Mouse (Mus musculus) left cerebral cortex, postnatal 4 days (tissue): ENCODE results near the gene Flt4. TPM values are rescaled to one million over a fixed set of nuclear protein-coding genes. Genes with fewer than 3 reads are reported as not detected.
"Not testable (repeated sequence)": the region's sequence is repeated elsewhere in the genome, so short reads cannot be mapped to it uniquely, and the experiment has no call there.

ENCODE experiments used
- DNase-seq: peaks from one replicate; pipeline ENCODE4 v3.0.0-alpha.2; 2022
- intact Hi-C: fragments of 180-260 bp; cut with DNase I; formaldehyde crosslinking; loops from one replicate; pipeline ENCODE4 v1.15.1; 2025
- total RNA-seq, 2 experiments: library from RNA; stranded (reverse); gene quantifications; 2 replicates each; pipeline ENCODE4 v1.2.3; 2021

Gene Flt4
- total RNA-seq, result 1 to 10 TPM; 3.8 to 4.2 TPM

GRCm38 (mm10) chr11:49608938-49609867 lies at the start of gene Flt4:
TSS of gene Flt4 (plus strand) at chr11:49609263.
- DNase-seq, intact Hi-C loops: not testable (repeated sequence)

- intact Hi-C loops, result not testable (repeated sequence)
These were observed 34.0 kb upstream of the Flt4 start for GRCm38 (mm10) chr11:49575054-49575453.

GRCm38 (mm10) chr11:49580452-49580851 lies 28.6 kb upstream of the Flt4 start:
- DNase-seq, intact Hi-C loops: not testable (repeated sequence)

More at GRCm38 (mm10) chr11:49575054-49575453, 34.0 kb upstream of the Flt4 start:
- not testable (repeated sequence) for DNase-seq

GRCm38 (mm10) chr11:49590213-49590612 lies 18.9 kb upstream of the Flt4 start:
- intact Hi-C loops, result no loop called here
- no peak for DNase-seq

- intact Hi-C loops, DNase-seq: not testable (repeated sequence)
These were observed 11.9 kb upstream of the Flt4 start for GRCm38 (mm10) chr11:49597149-49597548.

GRCm38 (mm10) chr11:49608306-49608705 lies 757 bp upstream of the Flt4 start:
- DNase-seq, intact Hi-C loops: not testable (repeated sequence)

- DNase-seq, intact Hi-C loops: not testable (repeated sequence)
These were observed 1.1 kb downstream of the Flt4 start for GRCm38 (mm10) chr11:49609868-49610824.

- intact Hi-C loops, DNase-seq: not testable (repeated sequence)
These were observed 2.3 kb downstream of the Flt4 start for GRCm38 (mm10) chr11:49611349-49611748.

GRCm38 (mm10) chr11:49612154-49612553 lies 3.1 kb downstream of the Flt4 start:
- DNase-seq, result no peak
- intact Hi-C loops, result no loop called here

- no peak for DNase-seq
- intact Hi-C loops, result no loop called here
These were observed 4.3 kb downstream of the Flt4 start for GRCm38 (mm10) chr11:49613349-49613748.

GRCm38 (mm10) chr11:49615856-49616725 lies 7.0 kb downstream of the Flt4 start:
- intact Hi-C loops, result no loop called here
- no peak for DNase-seq

- intact Hi-C loops, result no loop called here
- DNase-seq, result no peak
These were observed 9.4 kb downstream of the Flt4 start for GRCm38 (mm10) chr11:49618476-49618875.

GRCm38 (mm10) chr11:49621953-49622352 lies 12.9 kb downstream of the Flt4 start:
- DNase-seq, result no peak
- intact Hi-C loops, result no loop called here

- intact Hi-C loops, result no loop called here
- no peak for DNase-seq
These were observed 15.1 kb downstream of the Flt4 start for GRCm38 (mm10) chr11:49624156-49624555.

GRCm38 (mm10) chr11:49625863-49626262 lies 16.8 kb downstream of the Flt4 start:
- no peak for DNase-seq
- intact Hi-C loops, result no loop called here

GRCm38 (mm10) chr11:49626748-49627147 lies 17.7 kb downstream of the Flt4 start:
- intact Hi-C loops, result no loop called here
- no peak for DNase-seq

GRCm38 (mm10) chr11:49631154-49631553 lies 22.1 kb downstream of the Flt4 start:
- DNase-seq, result no peak
- intact Hi-C loops, result no loop called here

- no peak for DNase-seq
- intact Hi-C loops, result no loop called here
These were observed 23.2 kb downstream of the Flt4 start for GRCm38 (mm10) chr11:49632256-49632655.

GRCm38 (mm10) chr11:49634101-49634500 lies 25.0 kb downstream of the Flt4 start:
- no peak for DNase-seq
- intact Hi-C loops, result no loop called here

GRCm38 (mm10) chr11:49635671-49636070 lies 26.6 kb downstream of the Flt4 start:
- no peak for DNase-seq
- intact Hi-C loops, result no loop called here
